ENCODE assay signal across 8 mouse cellular contexts in genomic region chr6:86822285-86823050, GRCm38 (mm10). TPM values are rescaled to one million over a fixed set of nuclear protein-coding genes. Genes with fewer than 3 reads are reported as not detected.
DNase-seq lines count a peak whose midpoint lies in the region; ATAC-seq and TF ChIP-seq lines count a peak whose summit lies in the region.

No protein-coding gene starts in this region.

- TF ChIP-seq POLR2A in olfactory bulb, adult 2 months (IDR thresholded peaks at IDR 0.05; ENCODE audit: insufficient read depth, low read depth, low read length): no peak

- H3K4me3 ChIP-seq in hindbrain, embryonic 12.5 days: peak overlapping the region; percentile 3; the same call in 1 of the 2 replicates
- peak overlapping the region; percentile 12 for H3K4me3 ChIP-seq in lung, embryonic 15.5 days
- H3K4me3 ChIP-seq in olfactory bulb, adult 2 months (ENCODE audit: insufficient read depth, low read depth, low read length): peak overlapping the region; percentile 42

- WGBS in hindbrain, embryonic 12.5 days: 5% methylated on average over 19 of the region's 19 CpGs
- WGBS in lung, embryonic 15.5 days: 7% methylated on average over 19 of the region's 19 CpGs
- WGBS in olfactory bulb, adult 2 months: 2% methylated on average over 19 of the region's 19 CpGs

- H3K27me3 ChIP-seq in hindbrain, embryonic 12.5 days: peaks cover 13% of the 10 kb centered on the region
- 0 out of 2 replicates have a peak, but pooled peaks cover 4% of the 10 kb centered on the region for H3K27me3 ChIP-seq in lung, embryonic 15.5 days

- peak; percentile 86 for DNase-seq in ES-CJ7 (ENCODE audit: low read depth, low spot score)
- DNase-seq in cerebellum, adult 18-20 months: peak; percentile 83 to 91
- peak; percentile 65 to 71 for DNase-seq in frontal cortex, postnatal 14 days (ENCODE audit: low spot score in 2 of 2)
- peak; percentile 42 to 53 for DNase-seq in layer of hippocampus, postnatal 10 days (ENCODE audit: low spot score in 2 of 2)
- DNase-seq in spleen, adult 12 weeks (ENCODE audit: low spot score): no peak

- H3K36me3 ChIP-seq in hindbrain, embryonic 12.5 days: no peaks in the 10 kb centered on the region
- no peaks in the 10 kb centered on the region for H3K36me3 ChIP-seq in lung, embryonic 15.5 days

- peak overlapping the region; percentile 43 for H3K4me2 ChIP-seq in hindbrain, embryonic 12.5 days (replicated peaks)
- peak overlapping the region; percentile 50 for H3K4me2 ChIP-seq in lung, embryonic 15.5 days

- peak overlapping the region; percentile 28 for H3K9ac ChIP-seq in hindbrain, embryonic 12.5 days
- no peak overlapping the region; the same call in 1 of the 2 replicates for H3K9ac ChIP-seq in lung, embryonic 15.5 days

- no peak for ATAC-seq in hindbrain, embryonic 12.5 days (ENCODE audit: low FRiP score)
- peak; percentile 46; the same call in 1 of the 2 replicates for ATAC-seq in lung, embryonic 15.5 days (ENCODE audit: borderline replicate concordance, extremely low read depth, low FRiP score, low TSS enrichment)

- no peak for TF ChIP-seq CTCF in olfactory bulb, adult 2 months (IDR thresholded peaks at IDR 0.05; ENCODE audit: insufficient read depth, low read depth, low read length)

- H3K27ac ChIP-seq in hindbrain, embryonic 12.5 days: no peak overlapping the region
- H3K27ac ChIP-seq in lung, embryonic 15.5 days: no peak overlapping the region
- peak overlapping the region; percentile 61; the same call in 1 of the 2 replicates for H3K27ac ChIP-seq in olfactory bulb, adult 2 months (ENCODE audit: insufficient read depth, low read depth, low read length)

- H3K4me1 ChIP-seq in hindbrain, embryonic 12.5 days: 0 out of 2 replicates have a peak, but pooled peaks cover 4% of the 10 kb centered on the region
- peaks cover 8% of the 10 kb centered on the region for H3K4me1 ChIP-seq in lung, embryonic 15.5 days
- H3K4me1 ChIP-seq in olfactory bulb, adult 2 months (ENCODE audit: control insufficient read depth, insufficient read depth, low read length): peaks cover 15% of the 10 kb centered on the region

- no peaks in the 10 kb centered on the region for H3K9me3 ChIP-seq in hindbrain, embryonic 12.5 days (replicated peaks)
- H3K9me3 ChIP-seq in lung, embryonic 15.5 days: no peaks in the 10 kb centered on the region

RNA-seq across cellular contexts. Expression of gene Aak1, which starts 26.8 kb away (rescaled TPM):
- 37.0 and 47.6 TPM in 2 replicates for polyA plus RNA-seq in hindbrain, embryonic 12.5 days (2016; fragmentation: Nextera tagmentation; extraction: Ambion mirVana)
- 100 to 1,000 TPM; 276 to 295 TPM for total RNA-seq in layer of hippocampus, postnatal 10 days (2021)
- polyA plus RNA-seq in lung, embryonic 15.5 days (2015; fragmentation: Nextera tagmentation; extraction: Ambion mirVana): 12.0 and 17.2 TPM in 2 replicates
- 156 and 498 TPM in 2 replicates for polyA plus RNA-seq in olfactory bulb, adult 2 months (2012; ENCODE audit: insufficient read depth, insufficient read length, low replicate concordance, missing spikeins)

RNA-seq across cellular contexts. Expression of gene Anxa4, which starts 29.1 kb away (rescaled TPM):
- polyA plus RNA-seq in hindbrain, embryonic 12.5 days (2016; fragmentation: Nextera tagmentation; extraction: Ambion mirVana): 9.9 and 11.3 TPM in 2 replicates
- total RNA-seq in layer of hippocampus, postnatal 10 days (2021): 1 to 10 TPM; 6.1 to 6.4 TPM
- polyA plus RNA-seq in lung, embryonic 15.5 days (2015; fragmentation: Nextera tagmentation; extraction: Ambion mirVana): 120 and 130 TPM in 2 replicates
- polyA plus RNA-seq in olfactory bulb, adult 2 months (2012; ENCODE audit: insufficient read depth, insufficient read length, low replicate concordance, missing spikeins): not detected in 2 replicates

Comparison
In these comparisons a context has a peak if more than half of its experiments do, and no peak if none do; other contexts are left out.
1. RNA of gene Anxa4, which starts 29.1 kb away (polyA plus RNA-seq): 120 to 130 TPM in lung, embryonic 15.5 days and 9.9 to 11.3 TPM in hindbrain, embryonic 12.5 days; not detected in olfactory bulb, adult 2 months; every median in the first group is over 10 times any median in the second.
2. Peak in every context shown above with its lines, with median percentiles within 50 percentile points of each other: H3K4me3 ChIP-seq.